22 mouse cellular contexts compared by ENCODE assay signal in the genomic region with DNA sequence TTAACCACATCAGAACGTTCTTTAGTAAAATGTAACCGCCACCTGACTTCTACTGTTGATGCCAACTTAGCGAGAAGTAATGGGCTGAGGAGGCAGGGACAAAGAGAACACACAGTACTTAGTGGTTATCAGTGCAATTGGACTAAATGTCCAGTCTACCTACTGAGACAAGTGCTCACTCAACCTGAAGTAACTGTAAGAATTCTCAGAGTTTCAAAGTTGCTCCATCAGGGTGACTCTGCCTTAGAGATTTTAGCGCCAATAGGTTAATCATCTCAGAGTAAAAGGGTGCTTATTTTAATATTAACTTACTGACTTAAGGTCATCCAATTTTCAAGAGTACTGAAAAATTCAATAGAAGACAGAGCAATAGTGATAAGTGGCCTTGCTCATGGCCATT. TPM values are rescaled to one million over a fixed set of nuclear protein-coding genes. Genes with fewer than 3 reads are reported as not detected.
"Had no signal": no experiment of that assay in that cellular context is flagged by ENCODE, and none has a peak within 500 bp of the region (broad histone marks: within the 10 kb centered on the region; RNA-seq: fewer than 3 reads in every experiment).

No protein-coding gene starts in this region.

- H3K9me3 ChIP-seq: lung, embryonic 15.5 days; megakaryocyte, embryonic 14.5 days; midbrain, embryonic 13.5 days; midbrain, embryonic 15.5 days; neural tube, embryonic 12.5 days; stomach, embryonic 15.5 days had no signal

- H3K4me3 ChIP-seq: lung, embryonic 15.5 days; megakaryocyte, embryonic 14.5 days; midbrain, embryonic 13.5 days; midbrain, embryonic 15.5 days; neural tube, embryonic 12.5 days; stomach, embryonic 15.5 days had no signal

- H3K9ac ChIP-seq: lung, embryonic 15.5 days; midbrain, embryonic 13.5 days; midbrain, embryonic 15.5 days; neural tube, embryonic 12.5 days; stomach, embryonic 15.5 days had no signal

- H3K27ac ChIP-seq: lung, embryonic 15.5 days; macrophage; midbrain, embryonic 13.5 days; midbrain, embryonic 15.5 days; neural tube, embryonic 12.5 days; stomach, embryonic 15.5 days; stomach, postnatal 0 days had no signal

- H3K4me2 ChIP-seq: lung, embryonic 15.5 days; midbrain, embryonic 11.5 days; midbrain, embryonic 13.5 days; midbrain, embryonic 15.5 days; neural tube, embryonic 12.5 days; stomach, embryonic 15.5 days had no signal

- ATAC-seq: lung, postnatal 0 days; midbrain, embryonic 13.5 days; midbrain, embryonic 15.5 days had no signal

- H3K27me3 ChIP-seq: lung, embryonic 15.5 days; megakaryocyte, embryonic 14.5 days; midbrain, embryonic 13.5 days; midbrain, embryonic 15.5 days; neural tube, embryonic 12.5 days; stomach, embryonic 15.5 days had no signal

- H3K36me3 ChIP-seq: lung, embryonic 15.5 days; neural tube, embryonic 12.5 days; stomach, embryonic 15.5 days had no signal

- H3K4me1 ChIP-seq: lung, embryonic 15.5 days; midbrain, embryonic 13.5 days; midbrain, embryonic 15.5 days; neural tube, embryonic 12.5 days; stomach, embryonic 15.5 days had no signal

- DNase-seq: lung, postnatal 14 days; lung, postnatal 36 days; right cerebral cortex, postnatal 14 days; thymus, adult 2 months; thymus, postnatal 25 days; thymus, postnatal 4 days had no signal

RNA-seq across cellular contexts. Expression of a gene that starts 43.1 kb away (rescaled TPM):
- total RNA-seq: midbrain, postnatal 0 days; monocyte, adult 5-6 weeks; neutrophil, adult 5-6 weeks had no signal
- polyA plus RNA-seq: macrophage; midbrain, embryonic 11.5 days; spleen, adult 2 months; testis, adult 2 months; thymus, adult 2 months; urinary bladder, adult 2 months had no signal
